Mouse (Mus musculus): ENCODE results near the gene Cntrl.

Cntrl gene

GRCm38 (mm10) chr2:35178153-35178552 is 68.9 kb downstream of the Cntrl start:
- no peak for DNase-seq

GRCm38 (mm10) chr2:35183115-35183673 is 73.9 kb downstream of the Cntrl start:
- no peak for DNase-seq

GRCm38 (mm10) chr2:35188929-35189328 is 79.6 kb downstream of the Cntrl start:
- no peak for DNase-seq

- no peak for DNase-seq
These were observed 84.7 kb downstream of the Cntrl start for GRCm38 (mm10) chr2:35193976-35194375.

- DNase-seq = no peak
These were observed 86.6 kb downstream of the Cntrl start for GRCm38 (mm10) chr2:35195626-35196544.

- DNase-seq = no peak
These were observed 90.2 kb downstream of the Cntrl start for GRCm38 (mm10) chr2:35199541-35199940.

- peak; percentile 39 for DNase-seq
These were observed 90.9 kb downstream of the Cntrl start for GRCm38 (mm10) chr2:35199971-35200897.

- DNase-seq = peak; percentile 99
These were observed 91.8 kb downstream of the Cntrl start, which contains the start of gene Rab14 for GRCm38 (mm10) chr2:35200898-35201668. TSS of gene Rab14 (minus strand) at chr2:35201120.

GRCm38 (mm10) chr2:35203729-35204128 is 94.4 kb downstream of the Cntrl start:
- no peak for DNase-seq

- no peak for DNase-seq
These were observed 97.5 kb downstream of the Cntrl start for GRCm38 (mm10) chr2:35206761-35207160.

GRCm38 (mm10) chr2:35208054-35208453 is 98.8 kb downstream of the Cntrl start:
- no peak for DNase-seq

- no peak for DNase-seq
These were observed 99.8 kb downstream of the Cntrl start for GRCm38 (mm10) chr2:35208931-35209665.

- no peak for DNase-seq
These were observed 102.4 kb downstream of the Cntrl start for GRCm38 (mm10) chr2:35211681-35212080.

- DNase-seq = no peak
These were observed 104.1 kb downstream of the Cntrl start for GRCm38 (mm10) chr2:35213345-35213910.

- peak; percentile 85 for DNase-seq
These were observed 105.6 kb downstream of the Cntrl start for GRCm38 (mm10) chr2:35214881-35215358.

GRCm38 (mm10) chr2:35215363-35215762 is 106.1 kb downstream of the Cntrl start:
- peak; percentile 33 for DNase-seq

- no peak for DNase-seq
These were observed 107.4 kb downstream of the Cntrl start for GRCm38 (mm10) chr2:35216701-35217100.

- no peak for DNase-seq
These were observed 109.4 kb downstream of the Cntrl start for GRCm38 (mm10) chr2:35218736-35219135.

- no peak for DNase-seq
These were observed 113.6 kb downstream of the Cntrl start for GRCm38 (mm10) chr2:35222822-35223391.

- no peak for DNase-seq
These were observed 115.0 kb downstream of the Cntrl start for GRCm38 (mm10) chr2:35224285-35224684.

- no peak for DNase-seq
These were observed 118.9 kb downstream of the Cntrl start for GRCm38 (mm10) chr2:35228145-35228544.
